Mouse (Mus musculus) adrenal gland, postnatal 14 days (tissue): Measurements from ENCODE around the gene Cspg4. TPM values are rescaled to one million over a fixed set of nuclear protein-coding genes. Genes with fewer than 3 reads are reported as not detected.

Experiments used
- DNase-seq: peaks from one replicate; pipeline ENCODE4 v3.0.0; 2021; ENCODE audit warnings: mixed read lengths
- long read RNA-seq, 2 experiments: library from polyadenylated mRNA; stranded (forward); transcript quantifications; one replicate each; pipeline ENCODE4 v2.0.0; 2021
- total RNA-seq: library from RNA; stranded (reverse); gene quantifications from 2 replicates; pipeline ENCODE4 v1.2.3, GENCODE M21; 2021

Cspg4 gene
- 12.5 and 17.0 TPM in 2 replicates for total RNA-seq
- long read RNA-seq, experiment 1, partial matches to known transcripts, result 4 of 4 reads
- long read RNA-seq, experiment 1, other reads (novel, unspliced or antisense), result 0 of 4 reads
- long read RNA-seq, experiment 2, partial matches to known transcripts, result 9 of 9 reads
- long read RNA-seq, experiment 2, other reads (novel, unspliced or antisense), result 0 of 9 reads

GRCm38 (mm10) chr9:56864832-56865231 lies at the start of gene Cspg4:
Gene Cspg4, plus strand, starts transcription at chr9:56865033.
- DNase-seq, result peak; percentile 66

GRCm38 (mm10) chr9:56824900-56825299 lies 39.9 kb upstream of the Cspg4 start:
- DNase-seq, result peak; percentile 50

- DNase-seq, result peak; percentile 34
Observed at GRCm38 (mm10) chr9:56825476-56826213, 39.2 kb upstream of the Cspg4 start.

GRCm38 (mm10) chr9:56828146-56828545 lies 36.7 kb upstream of the Cspg4 start:
- no peak for DNase-seq

GRCm38 (mm10) chr9:56828841-56829240 lies 36.0 kb upstream of the Cspg4 start:
- no peak for DNase-seq

- DNase-seq, result peak; percentile 63
Observed at GRCm38 (mm10) chr9:56830162-56830561, 34.7 kb upstream of the Cspg4 start.

- no peak for DNase-seq
Observed at GRCm38 (mm10) chr9:56831904-56832303, 32.9 kb upstream of the Cspg4 start.

GRCm38 (mm10) chr9:56832900-56833299 lies 31.9 kb upstream of the Cspg4 start:
- DNase-seq, result no peak

- DNase-seq, result no peak
Observed at GRCm38 (mm10) chr9:56835152-56835551, 29.7 kb upstream of the Cspg4 start.

GRCm38 (mm10) chr9:56840721-56841120 lies 24.1 kb upstream of the Cspg4 start:
- DNase-seq, result peak; percentile 3

GRCm38 (mm10) chr9:56841864-56842263 lies 23.0 kb upstream of the Cspg4 start:
- no peak for DNase-seq

GRCm38 (mm10) chr9:56842303-56842719 lies 22.5 kb upstream of the Cspg4 start:
- no peak for DNase-seq

- peak; percentile 83 for DNase-seq
Observed at GRCm38 (mm10) chr9:56843679-56844188, 21.1 kb upstream of the Cspg4 start.

GRCm38 (mm10) chr9:56844644-56845043 lies 20.2 kb upstream of the Cspg4 start:
- no peak for DNase-seq

- peak; percentile 81 for DNase-seq
Observed at GRCm38 (mm10) chr9:56847523-56847922, 17.3 kb upstream of the Cspg4 start.

GRCm38 (mm10) chr9:56850128-56850904 lies 14.5 kb upstream of the Cspg4 start:
- peak; percentile 82 for DNase-seq

- no peak for DNase-seq
Observed at GRCm38 (mm10) chr9:56850905-56851252, 14.0 kb upstream of the Cspg4 start.

GRCm38 (mm10) chr9:56851778-56852177 lies 13.1 kb upstream of the Cspg4 start:
- no peak for DNase-seq

GRCm38 (mm10) chr9:56857463-56857862 lies 7.4 kb upstream of the Cspg4 start:
- no peak for DNase-seq

GRCm38 (mm10) chr9:56860035-56860434 lies 4.8 kb upstream of the Cspg4 start:
- DNase-seq, result no peak

- peak; percentile 59 for DNase-seq
Observed at GRCm38 (mm10) chr9:56860486-56861269, 4.2 kb upstream of the Cspg4 start.

- no peak for DNase-seq
Observed at GRCm38 (mm10) chr9:56862863-56863262, 2.0 kb upstream of the Cspg4 start.
